ENCODE assay signal across 20 mouse cellular contexts in genomic region chrX:66461459-66462001, GRCm38 (mm10).
DNase-seq lines count a peak whose midpoint lies in the region; ATAC-seq and TF ChIP-seq lines count a peak whose summit lies in the region.
"Had no signal": no experiment of that assay in that cellular context is flagged by ENCODE, and none has a peak within 500 bp of the region (broad histone marks: within the 10 kb centered on the region; RNA-seq: fewer than 3 reads in every experiment).

No protein-coding gene starts in this region.

- TF ChIP-seq CTCF in hindbrain, postnatal 0 days (IDR thresholded peaks at IDR 0.05; ENCODE audit: low read depth), result no peak
- TF ChIP-seq CTCF in brain, embryonic 14.5 days (IDR thresholded peaks at IDR 0.05; ENCODE audit: borderline replicate concordance, extremely low read depth, insufficient read depth, insufficient read length), result no peak

- intact Hi-C loops in gastrocnemius, postnatal 36 days (cut with DNase I), result no loop called here

- H3K27ac ChIP-seq in forebrain, embryonic 14.5 days (ENCODE audit: low read depth, low read length), result no peak overlapping the region
- H3K27ac ChIP-seq in forebrain, embryonic 11.5 days (ENCODE audit: low read depth, low read length), result no peak overlapping the region
- no peak overlapping the region for H3K27ac ChIP-seq in hindbrain, postnatal 0 days
- H3K27ac ChIP-seq in hindbrain, embryonic 13.5 days, result no peak overlapping the region
- no peak overlapping the region for H3K27ac ChIP-seq in neural tube, embryonic 14.5 days (ENCODE audit: low read depth, low read length)
- H3K27ac ChIP-seq: embryonic facial prominence, embryonic 15.5 days; forebrain, embryonic 12.5 days; hindbrain, embryonic 10.5 days had no signal

- no peak overlapping the region for H3K9ac ChIP-seq in forebrain, embryonic 14.5 days (ENCODE audit: low read length)
- no peak overlapping the region for H3K9ac ChIP-seq in forebrain, embryonic 11.5 days (ENCODE audit: low read length)
- no peak overlapping the region for H3K9ac ChIP-seq in hindbrain, postnatal 0 days (replicated peaks; ENCODE audit: low read length)
- H3K9ac ChIP-seq in hindbrain, embryonic 13.5 days, result no peak overlapping the region
- no peak overlapping the region for H3K9ac ChIP-seq in neural tube, embryonic 14.5 days (replicated peaks; ENCODE audit: low read depth, low read length)
- H3K9ac ChIP-seq: embryonic facial prominence, embryonic 15.5 days; forebrain, embryonic 12.5 days; heart, embryonic 12.5 days had no signal

- no peaks in the 10 kb centered on the region for H3K9me3 ChIP-seq in forebrain, embryonic 14.5 days (replicated peaks; ENCODE audit: control insufficient read depth, low read length)
- H3K9me3 ChIP-seq in forebrain, embryonic 11.5 days (ENCODE audit: control insufficient read depth, low read length), result no peaks in the 10 kb centered on the region
- H3K9me3 ChIP-seq in hindbrain, postnatal 0 days (ENCODE audit: low read length), result no peaks in the 10 kb centered on the region
- H3K9me3 ChIP-seq in hindbrain, embryonic 13.5 days, result no peaks in the 10 kb centered on the region
- H3K9me3 ChIP-seq in neural tube, embryonic 14.5 days (ENCODE audit: control insufficient read depth, low read length), result no peaks in the 10 kb centered on the region
- H3K9me3 ChIP-seq: embryonic facial prominence, embryonic 15.5 days; forebrain, embryonic 12.5 days; heart, embryonic 12.5 days; hindbrain, embryonic 10.5 days had no signal

- DNase-seq in forebrain, embryonic 14.5 days (ENCODE audit: low spot score), result peak; percentile 20
- DNase-seq in forebrain, embryonic 11.5 days (ENCODE audit: low spot score), result no peak
- DNase-seq in hindbrain, postnatal 0 days (ENCODE audit: low spot score), result peak; percentile 9
- no peak for DNase-seq in neural tube, embryonic 10.5 days (ENCODE audit: extremely low spot score, low spot score)
- peak; percentile 62 for DNase-seq in brain, embryonic 14.5 days (ENCODE audit: low read depth)
- DNase-seq in gastrocnemius, postnatal 36 days, result no peak
- DNase-seq: adrenal gland, postnatal 10 days; cerebellum, adult 8-10 months; cerebellum, postnatal 14 days; embryo, embryonic 11 days; gastrocnemius, postnatal 14 days had no signal

- TF ChIP-seq POLR2A in brain, embryonic 14.5 days (IDR thresholded peaks at IDR 0.05; ENCODE audit: borderline replicate concordance, extremely low read depth, insufficient read depth, insufficient read length, poor library complexity, severe bottlenecking), result no peak

- no peaks in the 10 kb centered on the region for H3K36me3 ChIP-seq in forebrain, embryonic 14.5 days (ENCODE audit: control insufficient read depth, insufficient read depth, low read length)
- no peaks in the 10 kb centered on the region for H3K36me3 ChIP-seq in forebrain, embryonic 11.5 days (ENCODE audit: control insufficient read depth, insufficient read depth, low read length)
- no peaks in the 10 kb centered on the region for H3K36me3 ChIP-seq in hindbrain, postnatal 0 days (ENCODE audit: insufficient read depth, low read length)
- H3K36me3 ChIP-seq in hindbrain, embryonic 13.5 days, result no peaks in the 10 kb centered on the region
- H3K36me3 ChIP-seq in neural tube, embryonic 14.5 days (ENCODE audit: control insufficient read depth, insufficient read depth, low read length), result no peaks in the 10 kb centered on the region
- H3K36me3 ChIP-seq: embryonic facial prominence, embryonic 15.5 days; forebrain, embryonic 12.5 days; heart, embryonic 12.5 days; hindbrain, embryonic 10.5 days had no signal

- 0 out of 2 replicates have a peak, but pooled peaks have one; percentile 37 for ATAC-seq in forebrain, embryonic 14.5 days
- ATAC-seq in forebrain, embryonic 11.5 days (replicated peaks; ENCODE audit: low FRiP score), result no peak
- ATAC-seq in hindbrain, postnatal 0 days, result no peak
- no peak for ATAC-seq in hindbrain, embryonic 13.5 days (ENCODE audit: low FRiP score)
- ATAC-seq in neural tube, embryonic 14.5 days (ENCODE audit: low read depth), result peak; percentile 82; the same call in 1 of the 2 replicates
- ATAC-seq: inflammation-experienced regulatory T-cells, adult 6 months; intestine, postnatal 0 days had no signal

- 50% methylated on average over 3 of the region's 3 CpGs for WGBS in forebrain, embryonic 14.5 days
- 66% methylated on average over 3 of the region's 3 CpGs for WGBS in forebrain, embryonic 11.5 days
- 56% methylated on average over 3 of the region's 3 CpGs for WGBS in hindbrain, postnatal 0 days
- 57% methylated on average over 3 of the region's 3 CpGs for WGBS in hindbrain, embryonic 13.5 days
- WGBS in neural tube, embryonic 14.5 days, result 44% methylated on average over 3 of the region's 3 CpGs

- no peaks in the 10 kb centered on the region for H3K27me3 ChIP-seq in forebrain, embryonic 14.5 days (replicated peaks; ENCODE audit: control insufficient read depth, insufficient read depth, low read length)
- H3K27me3 ChIP-seq in forebrain, embryonic 11.5 days (ENCODE audit: control insufficient read depth, insufficient read depth, low read length), result no peaks in the 10 kb centered on the region
- no peaks in the 10 kb centered on the region for H3K27me3 ChIP-seq in hindbrain, postnatal 0 days (ENCODE audit: insufficient read depth, low read length)
- no peaks in the 10 kb centered on the region for H3K27me3 ChIP-seq in hindbrain, embryonic 13.5 days
- H3K27me3 ChIP-seq in neural tube, embryonic 14.5 days (ENCODE audit: control insufficient read depth, insufficient read depth, low read length), result no peaks in the 10 kb centered on the region
- H3K27me3 ChIP-seq: embryonic facial prominence, embryonic 15.5 days; forebrain, embryonic 12.5 days; heart, embryonic 12.5 days had no signal

- no peak overlapping the region for H3K4me3 ChIP-seq in forebrain, embryonic 14.5 days (ENCODE audit: low read depth, low read length)
- no peak overlapping the region for H3K4me3 ChIP-seq in forebrain, embryonic 11.5 days (ENCODE audit: low read depth, low read length)
- H3K4me3 ChIP-seq in hindbrain, postnatal 0 days (ENCODE audit: low read length), result no peak overlapping the region
- no peak overlapping the region for H3K4me3 ChIP-seq in hindbrain, embryonic 13.5 days
- H3K4me3 ChIP-seq in neural tube, embryonic 14.5 days (ENCODE audit: low read depth, low read length), result no peak overlapping the region
- H3K4me3 ChIP-seq: embryonic facial prominence, embryonic 15.5 days; erythroblast, embryonic 14.5 days; forebrain, embryonic 12.5 days; heart, embryonic 12.5 days; hindbrain, embryonic 10.5 days had no signal

- no peak overlapping the region for H3K4me2 ChIP-seq in forebrain, embryonic 14.5 days (ENCODE audit: low read length)
- no peak overlapping the region for H3K4me2 ChIP-seq in forebrain, embryonic 11.5 days (ENCODE audit: low read depth, low read length, severe bottlenecking)
- H3K4me2 ChIP-seq in hindbrain, postnatal 0 days (ENCODE audit: low read depth, low read length), result no peak overlapping the region
- H3K4me2 ChIP-seq in hindbrain, embryonic 13.5 days, result no peak overlapping the region
- no peak overlapping the region for H3K4me2 ChIP-seq in neural tube, embryonic 14.5 days (ENCODE audit: low read depth, low read length)
- H3K4me2 ChIP-seq: embryonic facial prominence, embryonic 15.5 days; forebrain, embryonic 12.5 days; heart, embryonic 12.5 days had no signal

- H3K4me1 ChIP-seq in forebrain, embryonic 14.5 days (ENCODE audit: control insufficient read depth, insufficient read depth, low read length), result no peaks in the 10 kb centered on the region
- no peaks in the 10 kb centered on the region for H3K4me1 ChIP-seq in forebrain, embryonic 11.5 days (replicated peaks; ENCODE audit: control insufficient read depth, insufficient read depth, low read length)
- no peaks in the 10 kb centered on the region for H3K4me1 ChIP-seq in hindbrain, postnatal 0 days (ENCODE audit: insufficient read depth, low read length)
- 0 out of 2 replicates have a peak, but pooled peaks cover 4% of the 10 kb centered on the region for H3K4me1 ChIP-seq in hindbrain, embryonic 13.5 days (replicated peaks)
- no peaks in the 10 kb centered on the region for H3K4me1 ChIP-seq in neural tube, embryonic 14.5 days (ENCODE audit: control insufficient read depth, insufficient read depth, low read length)
- H3K4me1 ChIP-seq: embryonic facial prominence, embryonic 15.5 days; forebrain, embryonic 12.5 days; heart, embryonic 12.5 days; hindbrain, embryonic 10.5 days had no signal

Comparison
In these comparisons a context has a peak if more than half of its experiments do, and no peak if none do; other contexts are left out.
1. ATAC-seq: peak in forebrain, embryonic 14.5 days (single experiment) and neural tube, embryonic 14.5 days (single experiment); none in forebrain, embryonic 11.5 days (single experiment), hindbrain, postnatal 0 days (single experiment) and hindbrain, embryonic 13.5 days (single experiment).
2. DNase-seq: peak in forebrain, embryonic 14.5 days (single experiment), hindbrain, postnatal 0 days (single experiment) and brain, embryonic 14.5 days (single experiment); none in forebrain, embryonic 11.5 days (single experiment), neural tube, embryonic 10.5 days (single experiment) and gastrocnemius, postnatal 36 days (0 of 2).